ENCODE assay signal across 8 mouse cellular contexts in genomic region chr11:103028176-103028891, GRCm38 (mm10). TPM values are rescaled to one million over a fixed set of nuclear protein-coding genes. Genes with fewer than 3 reads are reported as not detected.
DNase-seq lines count a peak whose midpoint lies in the region; ATAC-seq lines count a peak whose summit lies in the region.

Gene Nmt1 (plus strand): TSS chr11:103028190.
Gene Dcakd (minus strand): TSS chr11:103028333.

- WGBS in forebrain, embryonic 14.5 days = under 1% methylated on average over 36 of the region's 36 CpGs
- under 1% methylated on average over 36 of the region's 36 CpGs for WGBS in neural tube, embryonic 15.5 days

- ATAC-seq in forebrain, embryonic 14.5 days = peak; percentile 99
- peak; percentile 98 for ATAC-seq in neural tube, embryonic 15.5 days (ENCODE audit: low FRiP score)

- DNase-seq in ES-CJ7 (ENCODE audit: low read depth, low spot score) = peak; percentile 98
- DNase-seq in cerebellum, adult 11 months = peak; percentile 87
- peak; percentile 99 for DNase-seq in forebrain, embryonic 14.5 days (ENCODE audit: low spot score)
- DNase-seq in heart, postnatal 14 days = peak; percentile 90 to 91
- DNase-seq in layer of hippocampus, adult 11-12 months (ENCODE audit: low spot score) = peak; percentile 95
- peak; percentile 96 to 97 for DNase-seq in lung, adult 18-20 months
- DNase-seq in testis, postnatal 14 days (ENCODE audit: low spot score) = peak; percentile 96

- peaks cover 14% of the 10 kb centered on the region for H3K4me1 ChIP-seq in forebrain, embryonic 14.5 days (ENCODE audit: control insufficient read depth, insufficient read depth, low read length)
- peaks cover 45% of the 10 kb centered on the region for H3K4me1 ChIP-seq in neural tube, embryonic 15.5 days

- H3K4me2 ChIP-seq in forebrain, embryonic 14.5 days (ENCODE audit: low read length) = peak within 1 kb of the TSS; percentile 75
- peak within 1 kb of the TSS; percentile 70 for H3K4me2 ChIP-seq in neural tube, embryonic 15.5 days

- intact Hi-C loops in heart, postnatal 14 days (cut with DNase I) = no loop called here

- no peaks in the 10 kb centered on the region for H3K9me3 ChIP-seq in forebrain, embryonic 14.5 days (replicated peaks; ENCODE audit: control insufficient read depth, low read length)
- no peaks in the 10 kb centered on the region for H3K9me3 ChIP-seq in neural tube, embryonic 15.5 days (replicated peaks)

- 0 out of 2 replicates have a peak, but pooled peaks cover 6% of the 10 kb centered on the region for H3K36me3 ChIP-seq in forebrain, embryonic 14.5 days (ENCODE audit: control insufficient read depth, insufficient read depth, low read length)
- H3K36me3 ChIP-seq in neural tube, embryonic 15.5 days = no peaks in the 10 kb centered on the region; the same call in 1 of the 2 replicates

- peak within 1 kb of the TSS; percentile 67 for H3K9ac ChIP-seq in forebrain, embryonic 14.5 days (ENCODE audit: low read length)
- peak within 1 kb of the TSS; percentile 80 for H3K9ac ChIP-seq in neural tube, embryonic 15.5 days (replicated peaks)

- H3K27ac ChIP-seq in forebrain, embryonic 14.5 days (ENCODE audit: low read depth, low read length) = peak within 1 kb of the TSS; percentile 57; the same call in 1 of the 2 replicates
- H3K27ac ChIP-seq in neural tube, embryonic 15.5 days (replicated peaks) = peak within 1 kb of the TSS; percentile 89

- no peaks in the 10 kb centered on the region for H3K27me3 ChIP-seq in forebrain, embryonic 14.5 days (replicated peaks; ENCODE audit: control insufficient read depth, insufficient read depth, low read length)
- H3K27me3 ChIP-seq in neural tube, embryonic 15.5 days (replicated peaks) = no peaks in the 10 kb centered on the region

- peak within 1 kb of the TSS; percentile 60 for H3K4me3 ChIP-seq in forebrain, embryonic 14.5 days (ENCODE audit: low read depth, low read length)
- H3K4me3 ChIP-seq in neural tube, embryonic 15.5 days (replicated peaks) = peak within 1 kb of the TSS; percentile 85

RNA-seq across cellular contexts. Expression of gene Nmt1, which starts in this region (rescaled TPM):
- 37.0 and 43.8 TPM in 2 replicates for polyA plus RNA-seq in forebrain, embryonic 14.5 days (2014; fragmentation: Nextera tagmentation; extraction: Ambion mirVana)
- total RNA-seq in heart, postnatal 14 days (2021) = 10 to 100 TPM; 61.0 to 62.1 TPM
- polyA plus RNA-seq in neural tube, embryonic 15.5 days (2015; fragmentation: Nextera tagmentation; extraction: Ambion mirVana) = 33.8 and 39.3 TPM in 2 replicates

RNA-seq across cellular contexts. Expression of gene Dcakd, which starts in this region (rescaled TPM):
- 207 and 220 TPM in 2 replicates for polyA plus RNA-seq in forebrain, embryonic 14.5 days (2014; fragmentation: Nextera tagmentation; extraction: Ambion mirVana)
- total RNA-seq in heart, postnatal 14 days (2021) = 10 to 100 TPM; 68.5 to 71.1 TPM
- polyA plus RNA-seq in neural tube, embryonic 15.5 days (2015; fragmentation: Nextera tagmentation; extraction: Ambion mirVana) = 149 and 153 TPM in 2 replicates

Comparison
In these comparisons a context has a peak if more than half of its experiments do, and no peak if none do; other contexts are left out.
1. Peak in every context shown above with its lines: DNase-seq, ATAC-seq, H3K4me3 ChIP-seq and H3K27ac ChIP-seq.